Mouse (Mus musculus) G1E (cell line): ENCODE measurements at regions not wholly inside any gene's neighbourhood (a gene's known extent, or its start where the extent isn't known, plus 50 kb on each side); places are given as distances from the start of the nearest gene placed in this dataset.

ENCODE experiments used
- ATAC-seq: 2 replicates; pipeline ENCODE4 v1.8.0; 2016; ENCODE audit warnings: mild to moderate bottlenecking; ENCODE audit not compliant: insufficient number of reproducible peaks, poor library complexity, low FRiP score, severe bottlenecking; ENCODE audit errors: extremely low read depth
- DNase-seq: peaks from one replicate; pipeline ENCODE4 v3.0.0; 2012; ENCODE audit warnings: low spot score
- H3K27me3 ChIP-seq: 2 replicates; pipeline ENCODE4 v1.6.1; 2012; ENCODE audit warnings: mild to moderate bottlenecking, low read length, inconsistent platforms; ENCODE audit not compliant: insufficient read depth
- H3K36me3 ChIP-seq: replicated peaks from 2 replicates; pipeline ENCODE3; 2012; ENCODE audit warnings: mild to moderate bottlenecking, inconsistent platforms
- H3K4me1 ChIP-seq: 2 replicates; pipeline ENCODE4 v1.6.1; 2012; ENCODE audit warnings: low read depth, low read length, inconsistent platforms, mixed read lengths; ENCODE audit not compliant: insufficient read depth
- H3K4me3 ChIP-seq: 2 replicates; pipeline ENCODE4 v1.5.1; 2012; ENCODE audit warnings: low read depth, mild to moderate bottlenecking, inconsistent platforms, low read length, moderate library complexity, mixed read lengths
- H3K9me3 ChIP-seq: replicated peaks from 2 replicates; pipeline ENCODE4 v1.6.1; 2012; ENCODE audit warnings: inconsistent platforms
- CTCF ChIP-seq: IDR thresholded peaks from 2 replicates; pipeline ENCODE4 v1.5.1; 2012; ENCODE audit warnings: low read depth, low read length, inconsistent platforms, mixed read lengths
- GATA1 ChIP-seq: IDR thresholded peaks from 2 replicates; pipeline ENCODE4 v1.6.1; 2012; ENCODE audit warnings: borderline replicate concordance, low read length, inconsistent platforms, mixed read lengths
- GATA2 ChIP-seq: IDR thresholded peaks from 2 replicates; pipeline ENCODE4 v1.6.1; 2012; ENCODE audit warnings: low read depth, low read length, inconsistent platforms, borderline replicate concordance
- POLR2AphosphoS5 ChIP-seq: IDR thresholded peaks from 2 replicates; pipeline ENCODE4 v1.6.1; 2012; ENCODE audit warnings: low read depth, low read length, inconsistent platforms; ENCODE audit not compliant: insufficient replicate concordance
- TAL1 ChIP-seq: conservative IDR thresholded peaks from 2 replicates; pipeline ENCODE4 v1.6.1; 2012; ENCODE audit warnings: low read depth, low read length, inconsistent platforms, mixed read lengths

DNA sequence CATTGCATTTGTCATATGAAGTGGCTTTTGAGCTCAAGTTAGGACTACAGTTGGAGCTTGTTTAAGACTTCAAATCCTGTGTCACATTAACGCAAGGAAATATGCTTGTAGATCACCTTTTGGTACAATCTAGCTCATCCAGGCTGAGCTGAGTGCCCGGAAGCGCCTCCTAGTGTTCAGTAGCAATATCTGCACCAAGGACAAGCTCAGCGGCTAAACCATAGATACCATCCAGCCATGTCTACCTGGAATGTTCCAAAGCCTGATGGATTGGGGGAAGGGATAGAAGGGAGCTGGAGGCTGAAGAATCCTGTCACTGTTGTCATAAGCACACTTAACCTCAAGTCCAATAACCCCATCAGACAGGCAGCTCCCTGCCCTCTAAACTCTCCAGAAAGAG is 128.4 kb downstream of the Srek1 start:
- H3K4me1 ChIP-seq = no peaks in the 10 kb centered on the region
- TF ChIP-seq CTCF = peak; percentile 62
- TF ChIP-seq POLR2AphosphoS5 = no peak
- H3K27me3 ChIP-seq = peaks cover 12% of the 10 kb centered on the region; the same call in 1 of the 2 replicates
- H3K9me3 ChIP-seq = no peaks in the 10 kb centered on the region
- ATAC-seq (0 out of 2 replicates have a peak, but pooled peaks have one; percentile 22), DNase-seq (peak; percentile 8)
- no peaks in the 10 kb centered on the region for H3K36me3 ChIP-seq
- no peak overlapping the region for H3K4me3 ChIP-seq

DNA sequence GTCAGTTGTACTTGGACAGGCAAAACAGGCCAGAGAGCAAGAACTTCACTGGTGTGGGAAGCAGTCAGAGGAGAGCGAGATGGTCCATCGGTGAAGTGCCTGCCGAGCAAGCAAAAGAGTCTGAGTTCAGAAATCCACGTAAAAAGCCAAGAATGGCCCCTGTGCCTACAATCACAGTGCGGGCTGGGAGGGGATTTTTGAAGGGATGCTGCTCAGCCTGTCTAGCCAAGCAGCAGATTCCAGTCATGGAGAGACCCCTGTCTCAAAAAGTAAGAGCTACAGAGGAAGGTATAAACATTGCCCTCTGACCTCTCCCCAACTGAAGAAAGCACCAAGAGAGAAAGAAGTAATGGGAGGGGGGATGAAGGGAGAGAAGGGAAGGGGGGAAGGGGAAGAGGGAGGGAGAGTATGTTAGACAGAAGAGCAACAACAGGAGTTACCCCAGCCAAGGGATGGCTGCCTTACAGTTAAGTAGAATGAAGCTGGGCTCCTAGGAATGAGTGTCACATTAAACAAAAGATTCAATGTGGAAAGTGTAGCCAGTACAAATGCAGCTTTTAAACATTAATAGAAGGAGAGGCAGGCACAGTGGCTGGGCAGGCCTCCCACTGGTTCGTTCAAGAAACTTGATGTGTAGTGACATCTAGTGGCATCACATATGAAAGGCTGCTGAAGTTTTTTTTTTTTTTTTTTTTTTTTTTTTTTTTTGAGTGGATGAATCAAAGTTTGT is 130.2 kb downstream of the Srek1 start:
- Histone ChIP-seq H3K9me3 (no peaks in the 10 kb centered on the region), H3K27me3 (peaks cover 8% of the 10 kb centered on the region; the same call in 1 of the 2 replicates), H3K4me3 (no peak overlapping the region), H3K36me3 (no peaks in the 10 kb centered on the region), H3K4me1 (no peaks in the 10 kb centered on the region)
- TF ChIP-seq TAL1 (no peak), GATA2 (no peak), CTCF (no peak), POLR2AphosphoS5 (no peak), GATA1 (no peak)
- peak; percentile 15 for DNase-seq
- ATAC-seq = no peak

DNA sequence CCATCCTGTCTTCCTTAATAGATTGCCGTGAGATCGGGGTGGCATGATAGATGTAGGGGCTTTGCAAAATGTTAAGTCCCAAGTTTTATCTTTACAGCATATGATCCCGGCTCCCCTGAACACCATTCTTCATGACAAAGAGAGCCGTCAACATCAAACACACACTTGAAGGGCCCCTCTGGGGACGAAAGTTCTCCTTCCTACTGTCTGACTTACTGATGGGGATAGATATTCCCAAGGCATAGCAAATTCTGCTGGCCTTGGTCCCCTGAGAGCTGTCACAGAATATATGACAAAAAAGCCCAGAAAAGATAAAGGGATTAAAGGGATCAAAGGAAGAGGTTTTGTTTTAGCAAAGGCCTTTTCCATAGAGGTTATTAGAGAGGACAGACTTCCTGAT is 130.9 kb downstream of the Srek1 start:
- Histone ChIP-seq H3K4me3 (no peak overlapping the region), H3K36me3 (no peaks in the 10 kb centered on the region), H3K9me3 (no peaks in the 10 kb centered on the region), H3K4me1 (no peaks in the 10 kb centered on the region), H3K27me3 (peaks cover 8% of the 10 kb centered on the region; the same call in 1 of the 2 replicates)
- TF ChIP-seq TAL1 (no peak), CTCF (no peak), GATA2 (no peak), POLR2AphosphoS5 (no peak), GATA1 (no peak)
- DNase-seq = no peak
- no peak for ATAC-seq

DNA sequence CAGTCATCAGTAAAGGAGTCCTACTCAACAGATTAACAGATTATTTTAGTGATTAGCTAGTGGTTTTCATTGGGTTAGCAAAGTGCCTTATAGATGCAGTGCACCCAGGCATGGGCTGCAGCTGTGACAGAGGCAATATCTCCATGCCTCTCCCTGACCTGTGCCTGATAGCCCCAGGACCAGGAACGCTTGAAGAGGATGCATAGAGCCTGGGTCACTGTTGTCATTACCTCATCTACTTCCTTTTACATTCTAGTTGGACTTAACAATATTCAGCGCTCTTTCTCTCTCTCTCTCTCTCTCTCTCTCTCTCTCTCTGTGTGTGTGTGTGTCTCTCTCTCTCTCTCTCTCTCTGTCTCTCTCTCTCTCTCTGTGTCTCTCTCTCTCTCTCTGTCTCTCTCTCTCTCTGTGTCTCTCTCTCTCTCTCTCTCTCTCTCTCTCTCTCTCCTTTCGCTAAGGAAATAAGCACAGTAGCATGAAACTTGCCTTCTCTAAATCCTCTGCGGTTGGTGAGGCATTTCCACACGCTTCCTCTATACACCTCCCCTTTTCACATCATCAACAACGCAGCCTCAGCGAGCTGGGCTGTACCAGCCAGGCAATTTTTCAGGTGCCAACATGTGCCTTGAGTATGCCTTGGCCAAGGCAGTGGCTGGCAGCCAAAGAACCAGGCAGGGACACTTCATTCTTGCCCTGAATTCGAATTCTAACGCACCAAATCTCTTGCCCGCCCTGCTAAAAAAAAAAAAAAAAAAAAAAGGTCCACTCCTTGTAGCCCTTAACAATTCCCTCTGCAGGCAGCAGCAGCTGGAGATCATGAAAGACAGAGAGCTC is 131.6 kb downstream of the Srek1 start:
- TF ChIP-seq GATA2 (no peak), CTCF (no peak), TAL1 (no peak), GATA1 (no peak), POLR2AphosphoS5 (no peak)
- DNase-seq (no peak), ATAC-seq (no peak)
- Histone ChIP-seq H3K27me3 (peaks cover 4% of the 10 kb centered on the region; the same call in 1 of the 2 replicates), H3K4me1 (no peaks in the 10 kb centered on the region), H3K9me3 (no peaks in the 10 kb centered on the region), H3K4me3 (no peak overlapping the region), H3K36me3 (no peaks in the 10 kb centered on the region)

DNA sequence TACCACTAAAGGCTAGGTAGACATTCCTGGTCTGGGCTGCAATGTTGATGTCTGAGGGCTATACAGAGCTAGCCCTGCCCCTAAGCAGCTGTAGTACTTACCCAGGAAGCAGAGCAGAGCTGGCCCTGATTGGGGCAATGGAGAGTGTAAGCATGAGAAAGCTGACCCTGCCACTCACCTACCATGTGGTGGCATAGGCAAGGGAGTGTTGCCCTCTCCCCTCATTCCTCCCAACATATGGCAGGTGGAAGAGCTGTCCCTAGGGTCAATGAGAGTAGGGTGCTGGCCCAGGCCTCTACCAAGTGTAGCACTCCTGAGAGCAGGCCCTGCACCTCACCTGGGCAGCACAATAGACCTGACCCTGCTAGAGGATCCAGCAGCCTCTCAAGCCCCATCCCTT is 136.4 kb downstream of the Srek1 start:
- H3K4me1 ChIP-seq = no peaks in the 10 kb centered on the region
- H3K36me3 ChIP-seq = no peaks in the 10 kb centered on the region
- TF ChIP-seq TAL1 (no peak), POLR2AphosphoS5 (no peak), GATA2 (no peak), CTCF (no peak), GATA1 (no peak)
- H3K4me3 ChIP-seq = no peak overlapping the region
- ATAC-seq = no peak
- no peaks in the 10 kb centered on the region for H3K9me3 ChIP-seq
- DNase-seq = no peak
- H3K27me3 ChIP-seq = no peaks in the 10 kb centered on the region; the same call in 1 of the 2 replicates

DNA sequence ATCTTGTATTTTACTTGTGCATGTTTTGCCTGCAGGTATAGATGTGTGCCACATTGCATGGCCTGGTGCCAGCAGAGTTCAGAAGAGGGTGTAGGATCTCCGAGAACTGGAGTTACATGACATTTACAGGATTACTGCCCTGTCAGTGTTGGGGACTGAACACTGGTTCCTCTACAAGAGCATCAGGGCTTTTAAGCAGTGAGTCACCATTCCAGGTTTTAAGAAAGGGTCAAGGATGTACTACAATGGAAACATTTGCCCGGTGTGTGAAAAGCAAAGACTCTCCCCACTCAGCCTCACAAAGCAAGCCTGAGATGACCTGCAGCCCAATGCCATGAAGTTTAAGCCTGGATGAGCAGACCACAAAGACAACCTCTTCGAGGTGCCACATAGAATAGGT is 137.0 kb downstream of the Srek1 start:
- no peak for DNase-seq
- Histone ChIP-seq H3K36me3 (no peaks in the 10 kb centered on the region), H3K4me1 (no peaks in the 10 kb centered on the region), H3K9me3 (no peaks in the 10 kb centered on the region), H3K27me3 (no peaks in the 10 kb centered on the region; the same call in 1 of the 2 replicates), H3K4me3 (no peak overlapping the region)
- TF ChIP-seq CTCF (no peak), GATA2 (no peak), GATA1 (no peak), POLR2AphosphoS5 (no peak), TAL1 (no peak)
- ATAC-seq = no peak
